Mouse (Mus musculus): ENCODE measurements at regions not wholly inside any gene's neighbourhood (a gene's known extent, or its start where the extent isn't known, plus 50 kb on each side); places are given as distances from the start of the nearest gene placed in this dataset.

GRCm38 (mm10) chr13:48074630-48075029 is 186.4 kb upstream of the Id4 start:
- in situ Hi-C loops (cut with MboI; ENCODE audit: low pct_ligation_motif_present, low pct_unique_long_range_greater_than_20kb, low sequenced_read_pairs): no loop called here
- H3K9ac ChIP-seq (ENCODE audit: insufficient read depth, low read depth): no peak overlapping the region
- TF ChIP-seq HCFC1 (IDR thresholded peaks at IDR 0.05; ENCODE audit: low read depth, low read length): no peak
- no peak for TF ChIP-seq MAX (IDR thresholded peaks at IDR 0.05; ENCODE audit: low read length)
- TF ChIP-seq KAT2A (IDR thresholded peaks at IDR 0.05; ENCODE audit: insufficient replicate concordance, low read length): no peak
- TF ChIP-seq RCOR1 (conservative IDR thresholded peaks at IDR 0.05; ENCODE audit: low read depth, low read length): no peak
- TF ChIP-seq USF2 (conservative IDR thresholded peaks at IDR 0.05; ENCODE audit: low read depth, low read length): no peak
- no peak for TF ChIP-seq MXI1 (IDR thresholded peaks at IDR 0.05; ENCODE audit: low read depth, low read length)
- no peak for TF ChIP-seq POLR2AphosphoS2 (IDR thresholded peaks at IDR 0.05; ENCODE audit: low read depth, low read length)

GRCm38 (mm10) chr13:48075315-48075714 is 185.7 kb upstream of the Id4 start:
- H3K9me3 ChIP-seq (replicated peaks; ENCODE audit: low read length): peaks cover 65% of the 10 kb centered on the region
- H3K36me3 ChIP-seq (replicated peaks in 1 of 2; ENCODE audit: control insufficient read depth in 1 of 2, insufficient read depth in 1 of 2, low read length in 1 of 2): no peaks in the 10 kb centered on the region
- no peak for TF ChIP-seq SIN3A (IDR thresholded peaks at IDR 0.05; ENCODE audit: low read length)
- no peak for TF ChIP-seq ELF1 (IDR thresholded peaks at IDR 0.05; ENCODE audit: low read depth, low read length)
- no peak for TF ChIP-seq ZC3H11A (IDR thresholded peaks at IDR 0.05; ENCODE audit: low read depth, low read length)
- TF ChIP-seq MAX (IDR thresholded peaks at IDR 0.05; ENCODE audit: low read length): no peak
- TF ChIP-seq ZMIZ1 (IDR thresholded peaks at IDR 0.05; ENCODE audit: low read depth, low read length): no peak
- no peak for TF ChIP-seq NELFE (IDR thresholded peaks at IDR 0.05; ENCODE audit: low read depth, low read length)
- TF ChIP-seq ZNF384 (IDR thresholded peaks at IDR 0.05; ENCODE audit: low read depth, low read length): no peak
- TF ChIP-seq KAT2A (IDR thresholded peaks at IDR 0.05; ENCODE audit: insufficient replicate concordance, low read length): no peak
- no peak for TF ChIP-seq USF1 (IDR thresholded peaks at IDR 0.05; ENCODE audit: low read depth, low read length)
- no peak for TF ChIP-seq MYC (IDR thresholded peaks at IDR 0.05; ENCODE audit: low read depth, low read length)
- TF ChIP-seq MAZ (IDR thresholded peaks at IDR 0.05; ENCODE audit: low read depth, low read length): no peak
- no peak for TF ChIP-seq POLR2AphosphoS2 (IDR thresholded peaks at IDR 0.05; ENCODE audit: low read depth, low read length)
- no peak for TF ChIP-seq ETS1 (conservative IDR thresholded peaks at IDR 0.05; ENCODE audit: low read depth, low read length)
- no peak for TF ChIP-seq EP300 (IDR thresholded peaks at IDR 0.05; ENCODE audit: low read length)
- no peak overlapping the region for H3K4me2 ChIP-seq (ENCODE audit: insufficient read depth, low read depth, poor library complexity, severe bottlenecking)
- in situ Hi-C loops (cut with MboI; ENCODE audit: low pct_ligation_motif_present, low pct_unique_long_range_greater_than_20kb, low sequenced_read_pairs): no loop called here
- H3K79me2 ChIP-seq (replicated peaks; ENCODE audit: control insufficient read depth, extremely low read depth, insufficient read depth, poor library complexity, severe bottlenecking): no peaks in the 10 kb centered on the region
- no peaks in the 10 kb centered on the region for H3K4me1 ChIP-seq (ENCODE audit: control insufficient read depth in 1 of 2, insufficient read depth in 2 of 2)
- no peak for DNase-seq (ENCODE audit: extremely low read depth)
- H3K4me3 ChIP-seq (replicated peaks in 1 of 3; ENCODE audit: low read depth in 2 of 3, low read length in 2 of 3, poor library complexity in 1 of 3): no peak overlapping the region
- dilution Hi-C loops (cut with MboI; ENCODE audit: extremely low pct_ligation_motif_present, extremely low pct_unique_long_range_greater_than_20kb, low sequenced_read_pairs): no loop called here
- H3K27ac ChIP-seq (ENCODE audit: insufficient read depth, low read depth): no peak overlapping the region
- H3K9ac ChIP-seq (ENCODE audit: insufficient read depth, low read depth): no peak overlapping the region
- H3K27me3 ChIP-seq (replicated peaks): no peaks in the 10 kb centered on the region

More at GRCm38 (mm10) chr13:48074630-48075029, 186.4 kb upstream of the Id4 start:
- Histone ChIP-seq H3K36me3 (replicated peaks in 1 of 2; ENCODE audit: control insufficient read depth in 1 of 2, insufficient read depth in 1 of 2, low read length in 1 of 2) (no peaks in the 10 kb centered on the region), H3K27ac (ENCODE audit: insufficient read depth, low read depth) (no peak overlapping the region), H3K9me3 (replicated peaks; ENCODE audit: low read length) (peaks cover 67% of the 10 kb centered on the region), H3K4me1 (ENCODE audit: control insufficient read depth in 1 of 2, insufficient read depth in 2 of 2) (no peaks in the 10 kb centered on the region), H3K4me3 (replicated peaks in 1 of 3; ENCODE audit: low read depth in 2 of 3, low read length in 2 of 3, poor library complexity in 1 of 3) (no peak overlapping the region), H3K4me2 (ENCODE audit: insufficient read depth, low read depth, poor library complexity, severe bottlenecking) (no peak overlapping the region), H3K27me3 (replicated peaks) (no peaks in the 10 kb centered on the region), H3K79me2 (replicated peaks; ENCODE audit: control insufficient read depth, extremely low read depth, insufficient read depth, poor library complexity, severe bottlenecking) (no peaks in the 10 kb centered on the region)
- dilution Hi-C loops (cut with MboI; ENCODE audit: extremely low pct_ligation_motif_present, extremely low pct_unique_long_range_greater_than_20kb, low sequenced_read_pairs): no loop called here
- no peak for DNase-seq (ENCODE audit: extremely low read depth)
